Mouse (Mus musculus): ENCODE results near the gene Xylt1.

Xylt1 gene

GRCm38 (mm10) chr7:117480831-117481230, 100.1 kb downstream of the Xylt1 start:
- no peak for DNase-seq (ENCODE audit: low spot score)

GRCm38 (mm10) chr7:117481404-117481803, 100.6 kb downstream of the Xylt1 start:
- no peak for DNase-seq (ENCODE audit: low spot score)

- no peak for DNase-seq (ENCODE audit: low spot score)
Measured at GRCm38 (mm10) chr7:117482701-117483100, 101.9 kb downstream of the Xylt1 start.

- no peak for DNase-seq (ENCODE audit: low spot score)
Measured at GRCm38 (mm10) chr7:117484589-117484988, 103.8 kb downstream of the Xylt1 start.

- DNase-seq (ENCODE audit: low spot score) = no peak
Measured at GRCm38 (mm10) chr7:117484989-117485536, 104.3 kb downstream of the Xylt1 start.

GRCm38 (mm10) chr7:117486425-117487172, 105.8 kb downstream of the Xylt1 start:
- no peak for DNase-seq (ENCODE audit: low spot score)

- DNase-seq (ENCODE audit: low spot score) = no peak
Measured at GRCm38 (mm10) chr7:117487173-117487490, 106.4 kb downstream of the Xylt1 start.

- no peak for DNase-seq (ENCODE audit: low spot score)
Measured at GRCm38 (mm10) chr7:117489973-117490372, 109.2 kb downstream of the Xylt1 start.

GRCm38 (mm10) chr7:117490500-117491205, 109.9 kb downstream of the Xylt1 start:
- no peak for DNase-seq (ENCODE audit: low spot score)

- no peak for DNase-seq (ENCODE audit: low spot score)
Measured at GRCm38 (mm10) chr7:117491495-117491894, 110.7 kb downstream of the Xylt1 start.

- no peak for DNase-seq (ENCODE audit: low spot score)
Measured at GRCm38 (mm10) chr7:117494210-117494609, 113.4 kb downstream of the Xylt1 start.

GRCm38 (mm10) chr7:117494618-117495310, 114.0 kb downstream of the Xylt1 start:
- no peak for DNase-seq (ENCODE audit: low spot score)

- DNase-seq (ENCODE audit: low spot score) = no peak
Measured at GRCm38 (mm10) chr7:117495751-117496150, 115.0 kb downstream of the Xylt1 start.

GRCm38 (mm10) chr7:117498173-117498572, 117.4 kb downstream of the Xylt1 start:
- DNase-seq (ENCODE audit: low spot score) = no peak

GRCm38 (mm10) chr7:117501355-117502181, 120.8 kb downstream of the Xylt1 start:
- DNase-seq (ENCODE audit: low spot score) = no peak

GRCm38 (mm10) chr7:117502415-117502814, 121.6 kb downstream of the Xylt1 start:
- DNase-seq (ENCODE audit: low spot score) = no peak

- no peak for DNase-seq (ENCODE audit: low spot score)
Measured at GRCm38 (mm10) chr7:117503714-117504113, 122.9 kb downstream of the Xylt1 start.

- DNase-seq (ENCODE audit: low spot score) = no peak
Measured at GRCm38 (mm10) chr7:117505791-117506190, 125.0 kb downstream of the Xylt1 start.

GRCm38 (mm10) chr7:117507351-117507750, 126.6 kb downstream of the Xylt1 start:
- DNase-seq (ENCODE audit: low spot score) = no peak

GRCm38 (mm10) chr7:117508090-117508489, 127.3 kb downstream of the Xylt1 start:
- DNase-seq (ENCODE audit: low spot score) = no peak

GRCm38 (mm10) chr7:117510113-117510512, 129.3 kb downstream of the Xylt1 start:
- no peak for DNase-seq (ENCODE audit: low spot score)

- no peak for DNase-seq (ENCODE audit: low spot score)
Measured at GRCm38 (mm10) chr7:117512301-117512700, 131.5 kb downstream of the Xylt1 start.

Measured in embryo, embryonic 10.5 days (tissue).